Mouse (Mus musculus) lung, postnatal 4 days (tissue): ENCODE results near the gene Olfr982.

Experiments
- DNase-seq, 2 experiments: peaks; one replicate each; pipeline ENCODE4 v3.0.0; 2021

Olfr982 gene

DNA sequence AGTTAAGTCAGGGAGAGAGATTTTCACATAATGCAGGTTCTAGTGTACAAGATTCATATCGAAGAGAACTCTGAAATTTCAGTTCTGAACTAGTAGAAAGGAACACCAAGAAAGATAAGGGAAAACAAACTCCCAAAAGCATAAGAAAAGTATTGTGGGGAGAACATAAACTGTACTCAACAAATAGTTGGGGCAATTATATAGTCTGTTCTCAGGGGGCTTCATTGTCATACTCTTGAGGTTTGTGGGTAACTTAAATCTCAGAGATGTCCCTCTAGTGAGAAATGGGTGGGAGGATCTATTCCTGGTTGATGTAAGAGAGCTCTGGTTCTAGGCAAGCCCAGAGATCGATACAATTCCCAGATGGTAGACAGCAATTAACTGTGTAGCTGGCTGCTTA lies at the start of gene Olfr982:
TSS of gene Olfr982 (plus strand) at position 301 of the 400 bp plus-strand sequence.
- no peak for DNase-seq

DNA sequence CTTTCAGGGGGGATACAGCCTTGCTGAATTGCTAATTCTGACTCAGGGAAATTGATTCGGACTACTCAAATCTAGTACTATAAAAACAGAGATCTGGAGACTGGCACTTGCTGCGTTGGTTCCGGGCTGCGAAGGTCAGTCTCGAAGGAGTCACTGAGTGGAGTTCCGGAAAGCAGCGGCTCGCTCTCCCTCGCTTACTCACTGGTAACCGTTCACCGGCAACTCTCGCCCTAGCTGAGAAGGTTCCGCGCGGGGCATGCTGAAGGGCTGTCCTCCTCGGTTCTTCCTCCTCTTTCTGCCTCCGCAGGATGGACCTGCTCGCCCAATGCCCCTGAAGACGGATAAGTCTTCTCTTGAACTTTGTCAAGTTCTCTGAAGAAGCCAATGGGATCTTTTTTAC lies 23.5 kb upstream of the Olfr982 start:
- no peak for DNase-seq

DNA sequence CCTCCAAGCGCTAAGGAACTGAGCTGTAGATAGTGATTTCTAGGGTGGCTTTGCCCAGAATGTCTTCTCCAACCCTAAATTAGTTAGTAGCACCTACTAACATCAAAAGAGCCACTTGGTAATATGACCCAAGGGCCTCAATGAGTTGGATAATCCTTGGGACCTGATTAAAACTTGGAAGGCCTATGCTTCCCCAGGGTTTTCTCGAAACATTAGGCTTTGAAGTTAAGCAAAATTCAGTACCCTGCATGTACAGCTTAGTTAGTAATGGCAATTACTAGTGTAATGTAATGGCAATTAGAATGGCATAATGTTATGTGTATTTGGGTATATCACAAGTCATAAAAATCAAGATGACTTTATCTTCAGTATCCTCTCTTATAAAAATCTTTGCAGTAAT lies 19.9 kb downstream of the Olfr982 start, which contains the start of gene Olfr983:
TSS of gene Olfr983 (minus strand) at position 101 of the 400 bp plus-strand sequence.
- DNase-seq: no peak

DNA sequence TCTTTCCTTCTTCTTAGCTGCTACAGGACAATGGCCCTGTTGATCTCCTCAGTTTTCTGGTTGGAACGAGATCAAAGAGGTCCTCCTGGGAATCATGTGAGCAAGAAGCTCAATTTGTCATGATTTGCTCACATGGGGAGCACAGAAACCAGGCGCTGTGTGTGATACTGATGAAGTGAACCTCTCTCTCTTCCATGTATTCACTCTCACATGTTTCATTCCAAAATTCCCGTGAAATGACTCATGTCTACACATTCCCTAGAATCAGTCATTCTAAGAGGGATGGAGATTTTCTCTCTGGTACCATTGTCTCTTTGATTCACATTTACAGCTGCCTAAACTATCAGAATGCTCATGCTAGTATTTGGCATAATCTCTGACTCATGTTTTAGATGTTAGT lies 21.1 kb downstream of the Olfr982 start:
- no peak for DNase-seq

DNA sequence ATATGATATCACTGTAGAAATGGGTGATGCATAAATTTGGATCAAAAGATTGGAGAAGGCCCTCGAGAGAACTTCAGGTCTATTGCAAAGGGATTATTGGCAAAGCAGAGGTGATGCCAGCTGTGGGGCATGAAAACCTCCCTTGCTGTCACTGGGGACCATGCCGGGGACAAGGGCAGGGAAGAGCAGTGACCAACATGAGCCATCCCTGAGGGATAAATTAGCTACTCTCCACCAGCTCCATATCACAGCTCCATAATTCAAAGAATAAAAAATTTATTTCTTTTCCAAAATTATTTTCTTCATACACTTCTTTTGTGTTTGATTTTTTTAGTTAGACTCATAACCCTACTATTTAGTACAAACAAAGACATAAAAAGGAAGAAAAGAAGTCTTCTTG lies 40.5 kb downstream of the Olfr982 start, which contains the start of gene Olfr984:
TSS of gene Olfr984 (minus strand) at position 101 of the 400 bp plus-strand sequence.
- DNase-seq: no peak

DNA sequence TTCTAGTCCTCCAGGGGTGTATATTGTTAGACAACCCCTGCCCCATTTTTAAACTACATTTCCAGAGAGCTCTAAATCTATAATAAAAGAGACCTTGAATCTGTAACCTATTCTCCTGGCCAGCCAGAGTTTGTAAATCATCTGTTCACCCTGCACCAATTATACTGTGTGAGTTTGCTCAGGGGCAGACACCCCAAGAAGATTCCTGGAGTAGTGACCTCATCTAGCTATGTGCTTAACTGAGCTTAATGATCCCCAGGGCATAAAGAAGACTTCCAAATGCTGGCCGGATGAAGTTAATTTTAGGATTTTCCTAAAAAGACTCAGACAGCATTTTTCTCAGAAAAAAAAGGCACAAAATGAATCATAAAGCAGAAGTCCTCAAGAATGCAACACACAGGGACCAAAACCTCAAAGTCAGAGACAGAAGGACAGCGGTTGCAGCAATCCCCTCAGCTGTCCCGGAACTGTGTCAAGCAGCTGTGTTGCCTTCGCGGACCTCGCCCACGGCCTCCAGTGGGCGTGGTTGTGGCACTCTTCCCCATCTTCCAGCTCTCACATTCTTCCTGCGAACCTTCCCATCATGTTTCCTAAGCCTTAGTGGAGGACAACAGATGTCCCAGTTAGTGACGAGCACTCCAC lies 43.1 kb downstream of the Olfr982 start:
- peak; percentile 60 to 84 for DNase-seq

DNA sequence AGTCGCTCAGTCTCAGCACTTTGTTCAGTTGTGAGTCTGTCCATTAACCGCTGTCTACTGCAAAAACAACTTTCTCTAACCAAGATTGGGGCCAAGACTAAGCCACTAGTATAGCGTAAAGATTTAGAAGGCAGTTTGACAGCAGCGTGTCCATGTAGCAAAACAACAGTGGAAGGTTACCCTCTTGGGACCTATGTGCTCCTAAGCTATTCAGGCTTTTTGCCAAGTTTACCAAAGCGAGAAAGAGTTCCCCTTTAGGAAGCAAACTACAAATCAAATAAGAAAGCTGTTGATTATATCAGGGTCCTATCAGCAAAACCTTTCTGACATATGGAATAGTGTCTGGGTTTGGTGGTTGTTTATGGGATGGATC lies 43.6 kb downstream of the Olfr982 start:
- no peak for DNase-seq
